Mouse (Mus musculus) Patski (cell line): Measurements from ENCODE around the gene Slc6a18. TPM values are rescaled to one million over a fixed set of nuclear protein-coding genes. Genes with fewer than 3 reads are reported as not detected.

Experiments used
- ATAC-seq: fragments of 100-300 bp; one replicate; pipeline ENCODE4 v1.8.0; 2021
- CTCF ChIA-PET: fragments of 350-600 bp; sonication (Branson Sonifier 250); formaldehyde crosslinking; loops from one replicate; lab custom pipeline; 2022; ENCODE audit warnings: inconsistent platforms; lab: Charles Lee
- POLR2A ChIA-PET: fragments of 350-600 bp; sonication (Branson Sonifier 250); formaldehyde crosslinking; loops from one replicate; lab custom pipeline; 2022; ENCODE audit warnings: antibody characterized with exemption, inconsistent platforms; lab: Charles Lee
- DNase-seq: peaks from one replicate; pipeline ENCODE4 v3.0.0-alpha.2; 2011; ENCODE audit warnings: low read depth, low spot score
- H3K27me3 ChIP-seq: fragments of 371-371 bp; one replicate; pipeline ENCODE4 v1.5.1; 2021
- CTCF ChIP-seq: fragments of 100-300 bp; IDR thresholded peaks from one replicate; pipeline ENCODE4 v1.5.1; 2021
- in situ Hi-C: fragments of 300-500 bp; cut with MboI; formaldehyde crosslinking; loops from 3 replicates; pipeline ENCODE4 v1.11.1; 2018; ENCODE audit warnings: low pct_unique_long_range_greater_than_20kb, mixed read lengths
- polyA plus RNA-seq: library from polyadenylated mRNA; unstranded; gene quantifications from one replicate; pipeline ENCODE4 v1.2.3, GENCODE M21; 2021

Gene Slc6a18
- polyA plus RNA-seq, 1 experiment from 2014 or later: 23.7 TPM

GRCm38 (mm10) chr13:73626745-73627549 is 50.9 kb downstream of the Slc6a18 start, which contains the start of gene Tert:
TSS of gene Tert (plus strand) at chr13:73626911.
- CTCF ChIA-PET: no interaction called here
- no peaks in the 10 kb centered on the region for H3K27me3 ChIP-seq
- no peak for TF ChIP-seq CTCF
- DNase-seq (no peak), ATAC-seq (no peak)
- POLR2A ChIA-PET: no interaction called here
- in situ Hi-C loops: no loop called here

GRCm38 (mm10) chr13:73626410-73626744 is 51.4 kb downstream of the Slc6a18 start:
- in situ Hi-C loops: no loop called here
- no peak for TF ChIP-seq CTCF

GRCm38 (mm10) chr13:73620637-73621036 is 57.2 kb downstream of the Slc6a18 start:
- ATAC-seq (no peak), DNase-seq (no peak)
- ChIA-PET CTCF (interaction anchor here (1.2 kb wide), 1 partner anchor 21 kb away, joined by 3 read pairs; no protein-coding TSS in a partner anchor), POLR2A (no interaction called here)
- no peak for TF ChIP-seq CTCF
- no peaks in the 10 kb centered on the region for H3K27me3 ChIP-seq
- in situ Hi-C loops: loop anchor here (25.0 kb wide), 1 partner anchor 108 kb away; no protein-coding TSS in a partner anchor

More at GRCm38 (mm10) chr13:73626410-73626744, 51.4 kb downstream of the Slc6a18 start:
- ATAC-seq: no peak
- ChIA-PET POLR2A (no interaction called here), CTCF (interaction anchor here (0.7 to 1.2 kb wide), 2 partner anchors 58 to 201 kb away, joined by 3 to 4 read pairs; no protein-coding TSS in a partner anchor)
- no peak for DNase-seq
- H3K27me3 ChIP-seq: no peaks in the 10 kb centered on the region

GRCm38 (mm10) chr13:73618406-73618805 is 59.4 kb downstream of the Slc6a18 start:
- no peak for TF ChIP-seq CTCF
- CTCF ChIA-PET: interaction anchor here (1.4 kb wide), 1 partner anchor 105 kb away, joined by 3 read pairs; no protein-coding TSS in a partner anchor
- no peaks in the 10 kb centered on the region for H3K27me3 ChIP-seq
- POLR2A ChIA-PET: no interaction called here
- DNase-seq (no peak), ATAC-seq (no peak)
- in situ Hi-C loops: loop anchor here (25.0 kb wide), 1 partner anchor 106 kb away; no protein-coding TSS in a partner anchor

Other genes starting within 250 kb of the Slc6a18 start
- 73.9 TPM for gene Lpcat1, start 210.8 kb downstream of the Slc6a18 start, polyA plus RNA-seq
- not detected for gene Slc6a3, start 141.3 kb downstream of the Slc6a18 start, polyA plus RNA-seq
- 215 TPM for gene Clptm1l, start 74.0 kb downstream of the Slc6a18 start, polyA plus RNA-seq
- 3.7 TPM for gene Tert, start 51.1 kb downstream of the Slc6a18 start, polyA plus RNA-seq
- gene Slc6a19, start 26.8 kb upstream of the Slc6a18 start, polyA plus RNA-seq: 20.4 TPM
- gene Slc12a7, start 55.1 kb upstream of the Slc6a18 start, polyA plus RNA-seq: 120 TPM
- gene Nkd2, start 169.6 kb upstream of the Slc6a18 start, polyA plus RNA-seq: 0.42 TPM